Comparison of ENCODE assay signal across 27 mouse cellular contexts in genomic region chr13:51255688-51256087, GRCm38 (mm10).
"Had no signal": no experiment of that assay in that cellular context is flagged by ENCODE, and none has a peak within 500 bp of the region (broad histone marks: within the 10 kb centered on the region; RNA-seq: fewer than 3 reads in every experiment).

No protein-coding gene starts in this region.

- H3K9me3 ChIP-seq: heart, embryonic 10.5 days; hindbrain, embryonic 12.5 days; intestine, embryonic 15.5 days; kidney, embryonic 15.5 days; limb, embryonic 13.5 days; limb, embryonic 15.5 days; liver, embryonic 12.5 days had no signal

- H3K4me2 ChIP-seq: heart, embryonic 12.5 days; hindbrain, embryonic 12.5 days; hindbrain, embryonic 14.5 days; intestine, embryonic 15.5 days; kidney, embryonic 15.5 days; limb, embryonic 13.5 days; limb, embryonic 15.5 days; liver, embryonic 12.5 days had no signal

- ATAC-seq: hindbrain, embryonic 16.5 days; inflammation-experienced regulatory T-cells, adult 6 months; intestine, embryonic 15.5 days; intestine, postnatal 0 days; liver, embryonic 12.5 days had no signal

- H3K9ac ChIP-seq: heart, embryonic 12.5 days; hindbrain, embryonic 12.5 days; hindbrain, embryonic 14.5 days; intestine, embryonic 15.5 days; kidney, embryonic 15.5 days; limb, embryonic 13.5 days; limb, embryonic 15.5 days; liver, embryonic 12.5 days; liver, embryonic 14.5 days had no signal

- H3K27ac ChIP-seq: gastrocnemius, adult 2 months; heart, embryonic 10.5 days; hindbrain, embryonic 10.5 days; hindbrain, embryonic 12.5 days; hindbrain, embryonic 14.5 days; intestine, embryonic 15.5 days; kidney, embryonic 15.5 days; kidney, postnatal 0 days; left cerebral cortex, adult 2 months; limb, embryonic 13.5 days; limb, embryonic 15.5 days; liver, embryonic 12.5 days; liver, embryonic 14.5 days had no signal

- DNase-seq: gastrocnemius, adult 2 months; gastrocnemius, postnatal 10 days; gastrocnemius, postnatal 25 days; heart, adult 18-20 months; heart, postnatal 10 days; heart, postnatal 4 days; kidney, adult 2 months; kidney, adult 9 months; kidney, postnatal 14 days; kidney, postnatal 36 days; layer of hippocampus, adult 9-11 months had no signal

- H3K4me1 ChIP-seq: heart, embryonic 12.5 days; liver, embryonic 12.5 days had no signal

- H3K27me3 ChIP-seq: heart, embryonic 12.5 days; hindbrain, embryonic 12.5 days; intestine, embryonic 15.5 days; kidney, embryonic 15.5 days; limb, embryonic 13.5 days; limb, embryonic 15.5 days; liver, embryonic 12.5 days had no signal

- H3K36me3 ChIP-seq: heart, embryonic 10.5 days; heart, embryonic 12.5 days; hindbrain, embryonic 10.5 days; hindbrain, embryonic 12.5 days; intestine, embryonic 15.5 days; kidney, embryonic 15.5 days; limb, embryonic 13.5 days; limb, embryonic 15.5 days; liver, embryonic 12.5 days had no signal

- H3K4me3 ChIP-seq: gastrocnemius, adult 2 months; heart, embryonic 10.5 days; heart, embryonic 12.5 days; hindbrain, embryonic 10.5 days; hindbrain, embryonic 12.5 days; intestine, embryonic 15.5 days; kidney, embryonic 15.5 days; left cerebral cortex, adult 2 months; limb, embryonic 13.5 days; limb, embryonic 15.5 days; liver, embryonic 12.5 days had no signal
